Mouse (Mus musculus): ENCODE data around the gene Nudt6.

Gene Nudt6

DNA sequence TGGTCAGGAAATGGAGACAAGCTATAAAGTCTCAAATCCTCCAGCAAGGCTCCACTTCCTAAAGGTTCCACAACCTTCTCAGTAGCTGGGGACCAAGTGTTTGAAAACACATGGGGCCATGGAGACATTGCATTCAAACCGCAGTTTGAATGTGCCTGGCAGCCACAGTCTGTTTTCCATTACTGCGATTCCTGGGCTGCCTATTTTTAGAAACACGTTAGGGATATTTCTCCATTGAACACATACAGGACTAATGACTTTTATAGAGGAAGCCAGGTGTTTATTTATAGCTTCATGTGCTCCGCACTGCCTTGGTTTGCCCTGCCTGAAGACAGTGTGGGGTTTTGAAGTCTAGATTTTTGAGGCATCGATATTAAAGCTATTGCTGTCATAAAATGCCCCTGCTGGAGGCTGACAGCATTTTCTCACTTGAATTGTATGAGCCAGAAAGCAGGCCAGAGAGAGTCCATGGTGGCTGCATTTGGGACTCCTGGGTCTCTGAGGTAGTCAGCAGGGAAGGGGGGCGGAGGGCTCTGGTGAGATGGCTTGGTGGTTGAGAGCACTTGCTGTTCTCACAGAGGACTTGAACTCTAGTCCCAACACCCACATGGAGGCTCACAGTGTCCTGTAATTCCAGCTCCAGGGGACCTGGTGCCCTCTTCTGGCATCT, 36.8 kb downstream of the Nudt6 start:
- no peak for DNase-seq (ENCODE audit: low spot score)

DNA sequence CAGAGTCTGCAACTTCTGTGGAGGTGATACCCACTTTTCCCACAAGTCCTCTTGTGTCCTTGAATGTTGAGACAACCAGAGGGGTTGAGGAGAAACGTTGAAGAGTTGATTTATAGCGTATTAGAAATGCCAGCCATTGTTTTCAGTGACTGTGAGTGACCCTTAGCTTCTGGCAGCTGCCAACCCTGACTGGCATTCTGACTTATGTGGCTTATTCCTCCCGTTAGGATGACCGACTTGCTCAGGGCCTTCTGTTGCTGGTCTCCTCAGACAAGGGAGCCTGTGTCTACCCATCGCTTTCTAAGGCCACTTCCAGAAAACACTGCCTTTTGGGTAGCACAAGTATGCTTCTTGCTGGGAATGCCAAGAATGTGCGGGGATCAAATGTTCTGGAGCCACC, 38.6 kb downstream of the Nudt6 start:
- DNase-seq (ENCODE audit: low spot score) = no peak

DNA sequence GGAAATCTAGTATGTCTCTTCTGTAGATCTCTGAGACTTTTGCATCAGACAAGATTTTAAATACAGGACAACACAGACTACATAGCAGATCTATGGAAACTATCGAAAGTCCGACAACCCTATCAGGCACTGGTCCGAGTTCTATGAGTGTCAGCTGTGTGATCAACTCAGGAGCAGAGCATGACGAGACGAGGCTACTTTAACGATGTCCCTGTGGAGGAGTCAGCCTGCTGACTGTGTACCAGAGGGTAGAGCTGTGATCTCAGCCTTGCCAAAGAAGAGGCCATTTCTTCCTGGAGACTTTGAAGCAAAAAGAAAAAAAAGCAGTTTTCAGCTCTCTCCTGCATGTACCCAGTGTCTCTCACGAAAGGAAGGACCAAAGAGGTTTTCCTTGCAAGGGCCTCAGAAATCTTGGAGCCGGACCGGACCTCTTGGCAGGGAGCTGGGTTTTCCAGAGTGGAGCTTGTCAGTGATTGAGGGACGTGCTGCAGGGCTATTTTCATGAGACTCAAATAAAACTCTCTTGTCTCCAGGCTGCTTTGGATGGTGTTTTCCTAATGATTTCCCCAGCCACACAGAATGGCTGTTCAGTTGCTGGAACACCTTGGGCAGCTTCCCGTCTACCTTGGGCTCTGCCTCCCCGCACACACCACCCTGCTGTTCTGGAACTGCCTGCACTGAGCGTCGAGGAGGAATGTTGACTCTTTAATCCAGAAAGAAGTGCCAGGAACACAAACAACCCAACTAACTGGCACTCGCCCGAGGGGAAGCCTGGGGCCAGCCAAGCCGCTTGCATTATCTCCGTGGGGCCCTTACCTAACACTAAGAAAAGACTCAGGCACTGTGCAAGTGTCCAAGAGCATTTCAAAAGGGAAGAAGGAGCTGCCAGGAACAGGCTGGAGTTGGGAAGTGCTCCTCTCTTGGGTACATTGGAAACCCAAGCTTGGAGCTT, 39.8 kb downstream of the Nudt6 start:
- DNase-seq (ENCODE audit: low spot score) = no peak

DNA sequence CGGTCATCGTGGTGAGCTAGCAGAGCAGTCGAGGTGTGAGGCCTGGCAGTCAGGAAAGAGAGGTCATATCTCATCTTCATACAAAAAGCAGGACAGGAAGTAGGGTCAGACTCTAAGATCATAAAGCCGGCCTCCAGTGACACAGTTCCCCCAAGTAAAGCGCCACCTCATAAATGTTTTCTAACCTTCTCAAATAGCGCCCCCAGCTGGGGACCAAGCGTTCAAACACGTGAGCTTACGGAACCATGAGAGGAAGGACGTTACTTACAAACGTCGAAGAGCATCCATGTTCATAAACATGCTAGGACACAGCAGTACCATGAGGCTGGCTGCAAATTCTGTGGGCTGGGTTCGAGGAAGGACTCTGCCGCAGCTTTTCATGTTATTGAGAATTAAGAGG, 40.8 kb downstream of the Nudt6 start:
- no peak for DNase-seq (ENCODE audit: low spot score)

DNA sequence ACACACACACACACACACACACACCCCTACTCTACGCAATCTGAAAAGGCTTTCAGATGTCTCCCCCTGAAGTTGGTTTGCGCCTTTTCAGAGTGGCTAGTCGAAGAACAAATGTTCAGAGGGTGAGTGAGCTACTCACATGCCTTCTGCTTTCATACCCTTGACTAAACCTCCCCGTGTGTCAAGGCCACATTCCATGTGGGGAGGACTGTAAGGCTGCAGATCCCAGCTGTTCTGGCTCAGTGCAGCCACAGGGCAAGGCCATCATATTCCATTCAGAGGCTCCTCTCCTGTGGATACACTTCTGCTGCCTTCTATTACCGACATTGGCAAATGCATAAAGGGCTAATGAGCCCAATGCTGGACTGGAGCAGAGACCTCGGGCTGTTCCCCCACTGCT, 41.6 kb downstream of the Nudt6 start:
- DNase-seq (ENCODE audit: low spot score) = no peak

DNA sequence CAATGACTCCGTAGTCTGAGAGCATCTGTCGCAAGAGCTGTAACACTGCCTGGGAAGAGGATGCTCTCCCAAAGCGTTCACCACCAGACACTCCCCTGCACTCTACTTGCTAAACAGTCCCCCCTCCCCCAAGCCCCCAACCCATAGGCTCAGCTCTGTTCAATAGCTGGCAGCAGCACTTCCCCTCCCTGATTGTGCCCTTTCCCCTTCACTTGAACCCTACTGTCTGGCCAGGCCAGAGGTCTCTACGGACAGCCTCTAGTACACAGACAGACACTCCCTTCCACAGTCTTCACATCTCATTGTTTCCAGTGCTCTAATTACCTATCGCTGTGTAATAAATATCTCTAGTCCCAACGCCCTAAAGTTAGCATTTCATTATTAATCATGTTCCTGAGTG, 42.1 kb downstream of the Nudt6 start:
- no peak for DNase-seq (ENCODE audit: low spot score)

DNA sequence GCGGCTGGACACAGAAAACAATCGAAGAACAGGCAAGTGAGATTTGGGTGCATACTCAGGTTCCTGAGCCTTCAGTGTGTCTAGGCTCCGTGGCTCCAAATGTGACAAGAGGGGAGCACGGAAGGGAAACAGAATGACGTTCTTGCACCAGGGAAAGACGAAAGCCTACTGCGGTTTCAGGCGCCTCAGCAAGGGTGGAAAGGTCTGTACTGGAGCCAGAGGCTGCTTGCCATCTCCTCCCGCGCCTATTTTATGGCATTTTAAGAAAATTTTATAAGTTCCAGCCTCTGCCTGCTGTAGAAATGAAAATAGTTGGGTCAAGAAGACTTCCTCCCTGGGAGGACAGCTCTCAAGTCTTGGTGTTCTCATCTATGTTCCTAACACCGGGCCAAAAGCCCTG, 46.3 kb downstream of the Nudt6 start:
- DNase-seq (ENCODE audit: low spot score) = no peak

DNA sequence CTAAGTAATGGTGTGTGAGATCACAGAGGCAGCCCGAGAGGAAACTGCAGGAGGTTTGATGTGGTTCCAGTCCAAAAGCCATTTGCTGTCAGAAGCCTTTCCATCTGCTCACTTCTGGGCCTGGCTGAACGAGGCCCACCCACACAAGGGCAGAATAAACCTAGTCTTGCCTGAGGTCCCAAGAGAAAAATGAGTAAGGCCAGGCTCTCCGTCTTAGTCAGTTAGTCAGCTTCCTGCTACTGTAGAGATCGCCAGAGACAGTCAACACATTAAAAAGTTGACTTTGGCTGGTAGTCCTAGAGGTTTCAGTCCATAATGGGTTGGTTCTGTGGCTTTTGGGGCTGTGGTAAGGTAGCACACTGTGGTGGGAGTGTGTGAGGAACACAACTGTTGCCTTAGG, 49.6 kb downstream of the Nudt6 start:
- no peak for DNase-seq (ENCODE audit: low spot score)

DNA sequence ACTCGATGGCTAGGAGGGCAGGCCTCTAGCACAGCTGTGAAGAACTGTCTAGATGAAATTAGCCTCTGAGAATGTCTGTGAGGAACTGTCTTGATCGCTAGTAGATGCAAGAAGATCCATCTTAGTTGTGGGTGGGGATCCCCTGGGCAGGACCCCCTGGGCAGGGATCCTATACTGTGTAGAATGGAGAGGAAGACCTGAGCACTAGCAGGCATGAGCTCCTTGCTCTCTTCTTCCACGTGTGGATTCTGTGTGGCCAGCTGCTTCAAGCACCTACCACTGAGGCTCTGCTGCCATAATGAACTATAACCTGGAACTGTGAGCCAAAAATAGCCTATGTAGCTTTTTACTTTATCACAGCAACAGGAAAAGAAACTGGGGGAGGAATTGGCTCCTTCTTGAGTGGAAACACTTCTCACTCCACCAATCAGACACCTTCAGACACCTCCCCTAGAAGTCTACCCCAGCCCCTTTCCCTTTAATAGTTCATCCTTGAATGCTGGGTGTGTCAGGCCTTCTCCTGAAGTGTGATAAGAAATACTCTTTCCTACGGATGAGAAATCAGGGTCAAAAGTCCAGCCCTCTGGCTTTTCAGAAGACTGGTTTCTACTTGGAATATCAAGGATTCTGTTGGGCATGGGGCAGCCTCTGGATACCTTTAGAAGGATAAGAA, 53.5 kb downstream of the Nudt6 start:
- no peak for DNase-seq (ENCODE audit: low spot score)

DNA sequence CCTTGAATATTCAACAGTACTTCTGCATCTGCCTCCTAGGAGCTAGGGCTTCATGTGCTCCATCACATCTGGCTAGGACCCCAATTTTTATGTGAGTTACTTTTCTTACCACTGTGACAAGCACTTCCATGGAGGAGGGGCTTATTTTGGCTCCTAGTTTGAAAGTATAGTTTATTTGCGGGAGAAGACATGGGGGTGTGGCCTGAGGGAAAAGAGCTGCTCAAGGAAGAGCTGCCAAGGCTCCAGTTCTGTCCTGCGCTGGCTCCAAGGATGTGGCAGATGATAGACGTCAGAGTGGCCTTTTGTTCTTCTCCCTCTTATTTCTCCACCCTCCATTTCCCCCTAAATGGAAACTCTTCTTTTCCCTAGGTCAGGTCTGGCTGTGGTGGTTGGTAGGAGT, 54.0 kb downstream of the Nudt6 start:
- DNase-seq (ENCODE audit: low spot score) = no peak

DNA sequence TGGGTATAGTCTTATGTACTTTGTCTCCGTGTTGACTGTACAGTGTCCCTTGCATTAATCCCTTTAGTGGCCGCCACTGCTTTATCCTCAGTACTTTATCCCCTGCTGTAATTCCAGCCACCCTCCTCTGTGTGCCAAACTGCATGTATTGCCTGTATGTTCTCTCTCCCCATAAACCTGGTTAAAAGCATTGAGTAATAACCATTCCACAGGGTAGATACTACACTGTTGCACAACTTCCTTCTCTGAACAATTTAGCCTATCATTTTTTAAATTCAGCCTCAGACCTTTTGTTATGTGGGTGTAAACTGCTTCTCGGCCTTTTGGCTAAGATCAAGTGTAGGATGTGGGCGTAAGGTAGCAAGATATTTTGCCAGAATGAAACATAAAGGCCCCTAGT, 54.9 kb downstream of the Nudt6 start:
- no peak for DNase-seq (ENCODE audit: low spot score)

DNA sequence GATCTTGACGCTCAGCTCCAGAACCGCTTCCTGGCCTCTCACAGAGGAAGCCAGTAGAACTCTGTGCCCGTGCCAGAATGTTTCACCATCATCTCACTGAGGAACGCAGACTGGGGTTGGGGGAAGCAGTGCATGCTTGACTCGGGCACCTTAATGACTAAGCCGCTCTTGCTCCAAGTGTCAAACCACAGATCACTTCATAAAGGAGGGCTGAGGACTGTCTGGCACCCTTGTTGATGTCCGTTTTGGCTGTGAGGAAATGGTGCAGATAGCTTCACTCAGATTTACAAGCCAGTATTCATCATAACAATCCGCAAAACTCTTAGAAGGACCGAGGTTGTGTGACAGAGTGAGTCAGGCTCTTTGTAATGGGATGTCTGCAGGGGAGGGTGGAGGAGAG, 59.3 kb downstream of the Nudt6 start:
- no peak for DNase-seq (ENCODE audit: low spot score)
